ENCODE assay signal across 8 mouse cellular contexts in the genomic region with DNA sequence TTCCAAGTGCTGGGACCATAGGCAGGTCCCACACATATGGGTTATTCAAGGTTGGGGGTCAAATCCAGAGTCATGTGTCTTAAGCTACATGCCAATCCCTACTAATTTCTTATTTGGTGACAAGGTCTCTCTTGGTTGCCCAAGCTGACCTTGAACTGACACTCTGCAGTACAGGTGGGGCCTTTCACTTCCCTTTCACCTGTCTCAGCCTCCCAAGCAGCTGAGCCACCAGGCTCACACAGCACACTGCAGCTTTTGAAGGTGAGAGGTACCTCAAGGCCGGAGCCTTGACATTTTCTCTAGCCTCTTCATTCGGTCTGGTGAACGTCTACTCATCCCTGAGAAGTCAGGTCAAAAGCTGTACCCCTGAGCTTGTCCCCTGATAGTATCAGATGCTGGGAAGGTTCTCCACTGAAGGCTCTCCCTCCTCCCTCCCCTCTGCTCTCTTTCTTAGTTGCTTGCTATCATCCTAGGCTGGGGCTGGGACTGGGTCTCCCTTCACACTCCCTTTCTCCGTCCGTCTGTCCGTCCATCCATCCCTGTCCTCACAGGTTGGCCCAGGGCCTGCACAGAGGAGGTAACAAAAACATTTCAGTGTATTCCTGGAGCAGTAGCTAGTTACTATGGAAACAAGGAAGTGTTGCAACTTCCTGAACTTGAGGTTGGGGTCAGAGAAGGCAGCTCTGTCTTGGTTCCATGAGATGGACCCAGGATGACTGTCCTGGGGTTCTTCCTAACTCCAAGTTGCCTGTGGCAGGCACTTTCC. TPM values are rescaled to one million over a fixed set of nuclear protein-coding genes. Genes with fewer than 3 reads are reported as not detected.
DNase-seq lines count a peak whose midpoint lies in the region; ATAC-seq and TF ChIP-seq lines count a peak whose summit lies in the region.

No protein-coding gene starts in this region.

- H3K27me3 ChIP-seq in hindbrain, embryonic 13.5 days: no peaks in the 10 kb centered on the region
- no peaks in the 10 kb centered on the region for H3K27me3 ChIP-seq in hindbrain, postnatal 0 days (ENCODE audit: insufficient read depth, low read length)
- no peaks in the 10 kb centered on the region for H3K27me3 ChIP-seq in kidney, adult 2 months (replicated peaks; ENCODE audit: control insufficient read depth, insufficient read depth, low read length)
- no peaks in the 10 kb centered on the region for H3K27me3 ChIP-seq in forebrain, embryonic 13.5 days

- H3K4me3 ChIP-seq in hindbrain, embryonic 13.5 days: no peak overlapping the region
- no peak overlapping the region for H3K4me3 ChIP-seq in hindbrain, postnatal 0 days (ENCODE audit: low read length)
- H3K4me3 ChIP-seq in bone marrow, adult 2 months (replicated peaks; ENCODE audit: control insufficient read depth, low read depth, low read length): no peak overlapping the region
- no peak overlapping the region for H3K4me3 ChIP-seq in kidney, adult 2 months (ENCODE audit: insufficient read depth, low read depth, low read length)
- H3K4me3 ChIP-seq in forebrain, embryonic 13.5 days: no peak overlapping the region

- no peak for TF ChIP-seq CTCF in hindbrain, postnatal 0 days (IDR thresholded peaks at IDR 0.05; ENCODE audit: low read depth)
- TF ChIP-seq CTCF in bone marrow, adult 2 months (IDR thresholded peaks at IDR 0.05; ENCODE audit: control insufficient read depth, insufficient read depth, low read length): no peak
- TF ChIP-seq CTCF in kidney, adult 2 months (conservative IDR thresholded peaks at IDR 0.05; ENCODE audit: insufficient read depth, insufficient read length, low read depth, low read length): no peak

- H3K9me3 ChIP-seq in hindbrain, embryonic 13.5 days: no peaks in the 10 kb centered on the region
- no peaks in the 10 kb centered on the region for H3K9me3 ChIP-seq in hindbrain, postnatal 0 days (ENCODE audit: low read length)
- no peaks in the 10 kb centered on the region for H3K9me3 ChIP-seq in forebrain, embryonic 13.5 days (replicated peaks)

- WGBS in hindbrain, embryonic 13.5 days: 77% methylated on average over 6 of the region's 6 CpGs
- 66% methylated on average over 6 of the region's 6 CpGs for WGBS in hindbrain, postnatal 0 days
- WGBS in bone marrow, adult 2 months: 27% methylated on average over 6 of the region's 6 CpGs
- WGBS in kidney, adult 2 months: 14% methylated on average over 6 of the region's 6 CpGs
- 88% methylated on average over 6 of the region's 6 CpGs for WGBS in forebrain, embryonic 13.5 days

- ATAC-seq in hindbrain, embryonic 13.5 days (ENCODE audit: low FRiP score): no peak
- ATAC-seq in hindbrain, postnatal 0 days: no peak
- no peak for ATAC-seq in forebrain, embryonic 13.5 days

- H3K4me1 ChIP-seq in hindbrain, embryonic 13.5 days (replicated peaks): peaks cover 100% of the 10 kb centered on the region
- H3K4me1 ChIP-seq in hindbrain, postnatal 0 days (ENCODE audit: insufficient read depth, low read length): peaks cover 81% of the 10 kb centered on the region
- peaks cover 30% of the 10 kb centered on the region for H3K4me1 ChIP-seq in bone marrow, adult 2 months (ENCODE audit: control insufficient read depth, insufficient read depth, low read length)
- peaks cover 97% of the 10 kb centered on the region for H3K4me1 ChIP-seq in kidney, adult 2 months (ENCODE audit: control insufficient read depth, insufficient read depth, low read length)
- peaks cover 100% of the 10 kb centered on the region for H3K4me1 ChIP-seq in forebrain, embryonic 13.5 days

- TF ChIP-seq POLR2A in bone marrow, adult 2 months (IDR thresholded peaks at IDR 0.05; ENCODE audit: borderline replicate concordance, control insufficient read depth, low read depth, low read length): no peak
- TF ChIP-seq POLR2A in kidney, adult 2 months (IDR thresholded peaks at IDR 0.05; ENCODE audit: low read depth, low read length): no peak

- DNase-seq in hindbrain, postnatal 0 days (ENCODE audit: low spot score): no peak
- peak; percentile 84 for DNase-seq in kidney, adult 2 months
- DNase-seq in lung, postnatal 36 days: peak; percentile 78
- DNase-seq in embryo, embryonic 10 days (ENCODE audit: low spot score): no peak
- DNase-seq in testis, postnatal 14 days (ENCODE audit: low spot score): no peak

- H3K27ac ChIP-seq in hindbrain, embryonic 13.5 days: peak overlapping the region; percentile 56; the same call in 1 of the 2 replicates
- no peak overlapping the region for H3K27ac ChIP-seq in hindbrain, postnatal 0 days
- peak overlapping the region; percentile 50 for H3K27ac ChIP-seq in bone marrow, adult 2 months (ENCODE audit: control insufficient read depth, insufficient read depth, low read depth, low read length, poor library complexity)
- peak overlapping the region; percentile 97 for H3K27ac ChIP-seq in kidney, adult 2 months (ENCODE audit: insufficient read depth, low read depth, low read length)
- H3K27ac ChIP-seq in forebrain, embryonic 13.5 days: no peak overlapping the region; the same call in 1 of the 2 replicates

- H3K9ac ChIP-seq in hindbrain, embryonic 13.5 days: no peak overlapping the region
- no peak overlapping the region for H3K9ac ChIP-seq in hindbrain, postnatal 0 days (replicated peaks; ENCODE audit: low read length)
- no peak overlapping the region for H3K9ac ChIP-seq in forebrain, embryonic 13.5 days

- no peak overlapping the region for H3K4me2 ChIP-seq in hindbrain, embryonic 13.5 days
- no peak overlapping the region for H3K4me2 ChIP-seq in hindbrain, postnatal 0 days (ENCODE audit: low read depth, low read length)
- no peak overlapping the region for H3K4me2 ChIP-seq in forebrain, embryonic 13.5 days

- H3K36me3 ChIP-seq in hindbrain, embryonic 13.5 days: 0 out of 2 replicates have a peak, but pooled peaks cover 3% of the 10 kb centered on the region
- no peaks in the 10 kb centered on the region for H3K36me3 ChIP-seq in hindbrain, postnatal 0 days (ENCODE audit: insufficient read depth, low read length)
- no peaks in the 10 kb centered on the region for H3K36me3 ChIP-seq in kidney, adult 2 months (ENCODE audit: control insufficient read depth, insufficient read depth, low read length)
- 0 out of 2 replicates have a peak, but pooled peaks cover 6% of the 10 kb centered on the region for H3K36me3 ChIP-seq in forebrain, embryonic 13.5 days (ENCODE audit: poor library complexity, severe bottlenecking)

RNA-seq across cellular contexts. Expression of a gene that starts 13.3 kb away (rescaled TPM):
- polyA plus RNA-seq in hindbrain, embryonic 13.5 days (2015; fragmentation: Nextera tagmentation; extraction: Ambion mirVana): 58.5 and 65.3 TPM in 2 replicates
- total RNA-seq in hindbrain, postnatal 0 days (2014; rRNA removed): 129 and 135 TPM in 2 replicates
- 41.9 and 50.6 TPM in 2 replicates for polyA plus RNA-seq in hindbrain, postnatal 0 days (2015; fragmentation: Nextera tagmentation; extraction: Ambion mirVana)
- polyA plus RNA-seq in bone marrow, adult 2 months (2011; ENCODE audit: insufficient read depth, insufficient read length, low replicate concordance, missing spikeins): 12.6 and 27.2 TPM in 2 replicates
- polyA plus RNA-seq in kidney, adult 2 months (2012; rRNA removed): 37.8 and 42.6 TPM in 2 replicates
- 57.2 and 61.3 TPM in 2 replicates for polyA plus RNA-seq in forebrain, embryonic 13.5 days (2015; fragmentation: Nextera tagmentation; extraction: Ambion mirVana)

Comparison
In these comparisons a context has a peak if more than half of its experiments do, and no peak if none do; other contexts are left out.
1. H3K27ac ChIP-seq: peak in hindbrain, embryonic 13.5 days (single experiment), bone marrow, adult 2 months (single experiment) and kidney, adult 2 months (single experiment); none in hindbrain, postnatal 0 days (single experiment) and forebrain, embryonic 13.5 days (single experiment).
2. DNase-seq: peak in kidney, adult 2 months (single experiment) and lung, postnatal 36 days (single experiment); none in hindbrain, postnatal 0 days (single experiment), embryo, embryonic 10 days (single experiment) and testis, postnatal 14 days (single experiment).